Mouse (Mus musculus) heart, adult 18-20 months (tissue): ENCODE data around the gene 3110040M04Rik. TPM values are rescaled to one million over a fixed set of nuclear protein-coding genes. Genes with fewer than 3 reads are reported as not detected.
"Not testable (repeated sequence)": the region's sequence is repeated elsewhere in the genome, so short reads cannot be mapped to it uniquely, and the experiment has no call there.

Experiments used
- DNase-seq, 2 experiments: peaks; one replicate each; pipeline ENCODE4 v3.0.0; 2021 to 2022; ENCODE audit warnings: mixed read lengths in 1 of 2
- long read RNA-seq, 2 experiments: library from polyadenylated mRNA; stranded (forward); transcript quantifications; one replicate each; pipeline ENCODE4 v2.0.0; 2021
- total RNA-seq, 2 experiments: library from RNA; stranded (reverse); gene quantifications; 2 replicates each; pipeline ENCODE4 v1.2.3; 2021

Gene 3110040M04Rik
- total RNA-seq = not detected
- long read RNA-seq, experiment 1 = 0 reads
- long read RNA-seq, experiment 2 = 0 reads

DNA sequence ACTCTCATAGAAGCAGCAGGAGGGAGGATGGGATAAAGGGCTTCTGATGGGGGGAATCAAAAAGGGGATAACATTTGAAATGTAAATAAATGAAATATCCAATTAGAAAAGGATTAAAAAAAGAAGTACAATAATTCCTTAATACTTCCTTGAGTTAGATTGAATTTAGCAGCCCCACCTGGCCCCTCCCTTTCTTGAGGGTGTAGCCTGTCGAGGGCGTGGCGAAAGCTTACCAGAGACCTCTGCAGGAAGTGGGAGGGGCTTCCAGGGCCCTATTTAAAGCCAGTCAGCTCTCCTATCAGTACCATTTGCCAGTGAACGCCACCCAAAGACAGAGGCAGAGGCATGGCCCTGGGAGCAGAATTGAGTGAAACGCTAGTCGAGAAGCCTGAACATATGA lies at the start of gene 3110040M04Rik:
Gene 3110040M04Rik (plus strand): TSS at position 304 of the 400 bp plus-strand sequence.
- DNase-seq = not testable (repeated sequence)

DNA sequence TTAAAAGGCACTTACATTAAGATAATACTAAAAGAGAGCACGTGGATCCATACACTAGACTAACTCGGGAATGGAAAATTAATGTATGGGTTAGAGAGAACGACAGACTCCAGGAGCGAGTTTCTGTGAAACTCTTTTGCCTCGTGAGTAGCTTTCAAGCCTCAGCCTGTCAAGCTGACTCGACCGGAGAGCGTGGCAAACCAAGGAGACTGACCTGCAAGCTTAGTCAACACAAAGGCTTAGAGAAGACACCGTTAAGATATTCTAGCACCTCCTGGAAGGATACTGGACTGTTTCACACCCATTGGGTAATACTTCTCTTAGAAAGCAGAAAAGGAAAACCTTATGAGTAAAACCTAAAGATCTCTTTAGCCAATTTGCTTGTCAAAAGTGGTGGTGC lies 49.8 kb upstream of the 3110040M04Rik start:
- not testable (repeated sequence) for DNase-seq

DNA sequence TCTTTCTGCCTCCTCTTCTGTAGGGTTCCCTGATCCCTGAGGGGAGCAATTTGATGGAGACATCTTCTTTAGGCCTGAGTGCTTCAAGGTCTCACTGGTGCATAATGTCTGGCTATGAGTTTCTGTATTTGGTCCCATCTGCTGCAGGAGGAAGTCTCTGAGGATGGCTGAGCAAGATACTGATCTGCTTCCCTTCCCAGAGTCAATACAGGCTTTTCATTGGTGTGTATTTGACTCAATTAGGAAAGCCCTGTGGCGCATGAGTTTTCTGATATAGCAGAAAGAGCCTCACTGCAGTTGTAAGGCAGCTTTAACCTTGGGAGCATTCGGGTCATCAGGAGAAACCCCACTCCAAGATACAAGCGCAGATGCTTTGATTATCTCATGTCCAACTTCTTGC lies 47.8 kb upstream of the 3110040M04Rik start:
- no peak for DNase-seq

DNA sequence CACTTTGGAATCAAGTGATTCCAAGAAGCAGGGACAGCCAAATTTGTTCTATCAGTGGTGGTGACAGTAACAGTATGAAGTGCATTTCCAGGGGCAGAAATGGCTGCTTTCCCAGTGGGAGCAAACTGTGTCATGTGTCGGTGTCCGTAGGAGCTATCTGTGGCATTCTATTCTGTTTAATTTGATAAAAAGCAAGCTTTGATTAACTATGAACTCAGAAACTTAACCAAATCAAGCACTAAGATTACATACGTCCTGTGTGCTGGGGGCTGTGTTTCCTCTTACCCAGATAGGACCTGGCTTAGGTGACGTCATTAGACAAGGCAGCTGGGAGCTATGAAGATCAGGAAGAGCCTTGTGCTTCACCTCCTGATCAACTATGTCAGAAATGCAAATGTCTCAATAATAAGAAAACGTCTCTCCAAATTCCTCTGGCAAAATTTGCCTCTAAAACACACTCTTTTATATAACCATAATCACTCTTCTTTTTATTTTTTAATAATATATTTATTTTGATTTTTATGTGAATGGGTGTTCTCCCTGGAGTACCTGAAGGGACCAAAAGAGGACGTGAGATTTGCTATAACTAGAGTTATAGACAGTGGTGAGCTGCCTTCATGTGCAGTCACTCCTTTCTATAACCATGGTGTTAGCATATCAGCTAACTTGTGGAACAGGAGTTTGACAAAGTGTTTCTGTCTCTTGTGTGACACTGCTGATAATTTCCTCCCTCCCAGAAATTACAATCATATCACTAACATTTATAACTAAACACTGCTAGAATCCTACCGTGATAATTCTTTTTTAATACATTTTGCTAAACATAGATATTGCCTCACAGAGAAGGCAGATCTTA lies 46.9 kb upstream of the 3110040M04Rik start:
- DNase-seq = peak in 1 of 2 experiments; percentile 12

DNA sequence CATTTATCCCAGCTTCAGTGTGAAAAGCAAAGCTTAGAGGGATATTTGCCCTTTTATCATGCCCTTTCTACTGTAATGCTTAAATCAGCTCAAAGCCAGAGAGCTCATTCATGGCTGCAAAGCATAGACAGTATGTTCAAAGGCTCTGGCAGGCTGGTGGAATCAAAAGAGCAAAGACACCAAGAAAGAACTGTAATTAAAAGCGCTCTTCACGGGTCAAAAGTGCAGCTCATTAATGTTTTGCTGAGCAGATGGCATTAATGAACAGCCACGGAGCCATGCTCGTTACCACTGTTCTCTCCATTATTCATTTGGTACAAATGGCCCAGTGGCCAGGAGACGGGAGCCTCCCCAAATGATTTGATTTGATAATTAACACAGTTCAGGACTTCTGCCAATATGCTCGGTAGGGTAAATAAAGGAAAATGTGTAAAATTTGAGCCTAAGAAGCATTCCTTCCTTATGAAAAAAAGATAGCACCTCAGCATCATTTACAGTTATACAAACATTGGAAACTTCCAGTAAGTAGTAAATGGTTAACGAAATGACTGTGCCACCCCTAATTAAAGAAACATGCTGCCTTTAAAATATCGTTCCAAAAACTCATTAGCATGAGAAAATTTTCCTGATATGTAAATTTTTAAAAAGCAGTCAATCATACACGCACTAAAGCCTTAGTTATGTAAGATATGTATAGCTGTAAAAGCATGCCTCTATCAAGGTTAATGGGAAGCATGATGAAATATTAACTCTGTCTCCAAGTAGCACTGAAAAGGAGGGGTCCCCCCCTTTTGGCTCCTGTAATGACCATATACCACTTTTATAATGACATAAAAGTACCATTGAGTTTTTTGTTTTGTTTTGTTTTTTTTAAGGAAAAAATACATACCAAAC lies 45.7 kb upstream of the 3110040M04Rik start:
- DNase-seq = no peak

DNA sequence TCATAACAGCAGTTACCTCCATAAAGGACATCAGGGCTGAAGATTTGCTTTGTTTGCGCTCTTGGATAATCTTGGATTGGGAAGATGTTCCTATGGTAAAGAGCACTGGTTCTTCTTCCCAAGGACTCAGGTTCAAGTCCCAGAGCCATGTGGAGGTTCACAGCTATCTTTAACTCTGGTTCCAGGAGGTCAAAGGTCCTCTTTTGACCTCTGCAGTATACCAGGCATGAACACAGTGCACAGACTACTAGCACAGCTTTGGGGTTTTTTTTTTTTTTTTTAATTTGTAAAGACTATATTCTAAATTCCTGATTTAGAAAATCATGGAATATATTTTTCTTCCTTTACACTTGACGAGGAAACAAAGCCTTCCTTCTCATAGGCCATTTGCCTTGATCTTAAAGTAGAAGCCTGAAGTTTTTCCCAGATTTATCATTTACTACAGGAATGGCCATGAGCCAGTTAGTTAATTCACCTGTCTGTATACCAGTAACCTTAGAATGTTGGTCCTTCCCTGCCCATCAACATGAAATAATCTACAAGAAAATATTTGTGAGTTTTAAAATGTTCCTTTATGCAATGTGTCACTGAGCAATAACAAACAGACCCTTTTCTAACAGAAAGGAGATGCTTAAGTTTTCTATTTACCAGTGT lies 44.9 kb upstream of the 3110040M04Rik start:
- DNase-seq = no peak

DNA sequence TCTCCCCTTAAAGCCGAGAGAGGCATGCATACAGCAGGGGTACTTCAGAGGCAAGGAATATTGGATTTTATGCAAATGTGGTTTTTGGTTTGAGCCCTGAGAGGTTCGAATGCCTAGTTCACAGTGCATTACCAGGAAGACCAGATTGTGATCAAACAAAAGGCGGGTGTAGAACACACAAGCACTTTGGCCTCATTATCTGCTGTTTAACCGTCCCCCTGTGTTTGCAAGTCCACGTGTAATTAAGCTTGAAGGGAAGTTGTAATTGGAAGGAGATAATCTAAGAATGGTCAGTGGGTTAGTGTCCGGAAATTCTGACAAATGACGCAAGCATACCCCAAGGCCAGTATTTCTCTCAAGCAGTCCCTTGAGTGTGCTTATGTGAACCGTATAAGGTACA lies 37.9 kb upstream of the 3110040M04Rik start:
- no peak for DNase-seq

DNA sequence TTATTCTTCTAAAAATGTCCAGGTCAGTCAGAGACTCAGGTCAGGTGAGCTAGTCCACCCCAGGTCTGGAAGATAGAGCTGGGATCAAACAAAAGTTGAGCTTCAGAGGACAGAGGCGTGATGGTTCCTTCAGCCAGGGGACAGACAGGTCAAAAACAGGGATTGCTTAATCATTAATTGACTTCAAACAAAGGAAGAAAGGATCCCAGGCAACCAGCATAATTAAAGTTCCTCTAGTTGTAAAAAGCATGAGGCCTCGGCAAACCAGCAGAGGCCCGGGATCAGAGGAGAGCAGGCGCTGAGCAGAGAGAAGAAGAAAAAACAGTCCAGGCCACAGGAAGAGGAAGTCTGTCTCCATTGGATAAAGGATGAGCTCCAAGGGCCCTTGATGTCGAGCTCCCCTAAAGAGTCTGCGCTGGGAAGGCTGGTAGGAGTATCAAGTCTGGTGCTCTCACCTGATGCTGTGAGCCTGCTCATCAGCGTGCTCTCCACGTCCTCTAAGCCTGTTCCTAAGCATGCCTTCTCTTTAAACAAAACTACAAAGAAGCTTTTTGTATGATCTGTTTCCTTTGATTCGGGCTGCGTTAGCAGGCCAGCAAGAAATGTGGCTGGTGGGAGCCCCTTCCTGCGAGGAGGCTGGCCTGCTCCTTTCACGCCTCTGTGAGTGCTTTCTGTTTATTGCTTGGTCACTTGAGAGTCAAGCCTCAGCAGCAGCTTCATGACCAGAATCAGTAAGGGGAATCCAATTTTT lies 36.4 kb upstream of the 3110040M04Rik start:
- no peak for DNase-seq

DNA sequence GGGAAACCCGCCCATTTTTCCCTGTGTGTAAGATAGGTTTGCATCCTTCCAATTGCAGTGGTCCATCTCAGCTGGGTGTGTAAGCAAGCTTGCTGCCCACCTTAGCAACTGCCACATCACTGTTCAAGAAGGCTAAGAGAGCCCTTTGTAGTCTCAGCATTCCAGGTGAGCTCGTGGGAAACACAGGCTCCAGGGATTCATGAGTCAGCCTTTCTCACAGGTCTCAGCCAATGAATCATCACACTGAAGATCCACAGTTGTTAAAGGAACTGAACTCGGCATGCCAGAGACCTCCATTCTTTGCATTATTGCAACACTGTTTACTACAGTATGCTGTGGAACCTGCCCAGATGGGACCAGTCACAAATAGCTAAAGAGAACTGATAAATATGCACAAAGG lies 35.3 kb upstream of the 3110040M04Rik start:
- no peak for DNase-seq

DNA sequence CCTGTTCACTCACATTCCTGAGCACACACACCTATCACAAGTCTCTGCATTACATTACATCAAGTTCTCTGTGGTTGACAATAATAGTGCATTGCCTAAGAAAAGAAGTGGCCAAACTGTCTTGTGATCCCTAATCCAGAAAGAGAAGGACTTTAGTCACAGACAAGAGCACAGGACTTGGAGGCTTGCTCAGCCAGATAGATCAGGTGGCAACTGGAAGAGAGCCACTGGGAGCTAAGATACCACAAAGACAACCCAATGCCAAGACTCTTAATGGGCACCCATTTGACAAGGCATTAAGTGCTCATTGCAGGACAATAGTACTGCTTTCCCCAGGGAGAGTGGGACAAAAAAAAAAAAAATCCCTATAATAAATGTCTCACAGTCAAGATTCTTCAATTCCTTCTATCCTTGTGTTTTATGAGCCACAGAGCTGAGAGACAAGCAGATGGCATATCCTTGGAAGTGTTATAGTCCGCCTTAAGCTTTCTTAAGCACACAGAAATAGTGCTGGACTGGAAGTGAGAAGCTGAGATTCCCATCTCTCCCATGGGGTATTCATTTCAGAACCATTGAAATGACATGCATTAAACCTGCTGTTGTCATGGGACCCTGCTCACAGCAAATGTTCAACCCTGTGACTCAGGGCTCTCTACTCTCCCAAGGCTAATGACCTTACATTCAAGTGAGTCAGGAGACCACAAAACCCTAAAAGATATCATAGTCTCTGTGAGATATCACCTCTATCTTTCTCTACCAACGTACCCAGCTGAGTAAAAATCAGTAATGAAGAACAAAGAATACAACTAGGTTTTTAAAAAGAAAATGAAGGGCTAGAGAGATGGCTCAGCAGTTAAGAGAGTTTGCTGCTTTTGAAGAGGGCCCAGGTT lies 32.1 kb upstream of the 3110040M04Rik start:
- peak; percentile 73 to 83 for DNase-seq

DNA sequence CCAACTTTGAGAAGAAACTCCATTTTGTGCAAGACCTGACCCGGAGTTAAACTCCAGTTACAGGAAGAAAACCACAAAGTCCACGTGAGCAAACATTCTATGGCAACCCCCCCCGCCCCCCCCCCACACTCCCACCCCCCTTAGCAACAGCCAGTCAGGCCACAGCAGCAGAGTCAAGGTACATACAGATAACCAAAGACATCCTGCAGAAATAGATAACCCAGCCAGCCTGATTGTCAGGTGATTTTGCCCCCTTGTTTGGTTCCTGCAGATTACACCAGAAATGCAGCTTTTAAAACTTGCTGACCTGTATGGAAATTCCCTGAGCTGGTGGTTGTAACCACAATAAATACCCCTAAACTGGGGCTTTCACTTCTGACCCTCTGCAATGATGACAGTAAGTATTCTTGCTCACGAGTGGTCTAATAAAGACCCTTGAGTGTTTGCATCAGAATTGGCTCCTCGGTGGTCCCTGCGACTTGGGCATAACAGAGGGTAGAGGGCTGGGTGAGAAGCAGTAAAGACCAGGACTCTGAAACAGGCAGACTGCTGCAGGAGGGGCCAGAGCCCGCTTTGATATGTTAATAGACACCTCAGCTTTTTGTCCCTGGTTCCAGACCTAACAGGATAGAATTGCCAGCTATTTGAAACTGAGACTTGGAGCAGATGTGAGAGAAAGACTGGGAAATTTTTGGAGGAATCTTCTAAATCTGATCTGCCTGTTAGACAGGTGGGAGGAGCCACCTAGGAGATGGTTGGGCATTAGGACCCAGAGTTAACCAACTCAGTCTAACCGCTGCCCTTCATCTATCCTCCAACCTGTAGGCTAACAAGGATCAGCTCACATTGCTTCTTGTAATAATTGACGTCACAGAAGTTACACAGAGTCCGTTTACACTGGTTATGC lies 26.6 kb upstream of the 3110040M04Rik start:
- DNase-seq = peak; percentile 22 to 29

DNA sequence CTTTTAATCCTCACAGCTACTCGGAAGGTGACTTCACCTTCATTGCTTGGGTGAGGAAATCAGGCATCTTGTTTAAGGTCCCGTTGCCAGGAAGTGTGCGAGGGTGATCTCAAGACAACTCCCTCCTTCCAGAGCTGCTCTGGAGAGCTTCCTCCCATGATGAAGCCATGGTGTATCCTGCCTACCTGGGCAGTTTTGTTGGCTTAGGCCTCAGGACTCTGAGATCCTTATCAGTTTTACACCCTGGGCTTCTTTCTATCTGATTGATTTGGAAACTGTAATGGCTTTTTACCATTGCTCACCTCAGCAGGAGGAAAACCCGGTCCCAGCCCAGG lies 26.0 kb upstream of the 3110040M04Rik start:
- DNase-seq = no peak

DNA sequence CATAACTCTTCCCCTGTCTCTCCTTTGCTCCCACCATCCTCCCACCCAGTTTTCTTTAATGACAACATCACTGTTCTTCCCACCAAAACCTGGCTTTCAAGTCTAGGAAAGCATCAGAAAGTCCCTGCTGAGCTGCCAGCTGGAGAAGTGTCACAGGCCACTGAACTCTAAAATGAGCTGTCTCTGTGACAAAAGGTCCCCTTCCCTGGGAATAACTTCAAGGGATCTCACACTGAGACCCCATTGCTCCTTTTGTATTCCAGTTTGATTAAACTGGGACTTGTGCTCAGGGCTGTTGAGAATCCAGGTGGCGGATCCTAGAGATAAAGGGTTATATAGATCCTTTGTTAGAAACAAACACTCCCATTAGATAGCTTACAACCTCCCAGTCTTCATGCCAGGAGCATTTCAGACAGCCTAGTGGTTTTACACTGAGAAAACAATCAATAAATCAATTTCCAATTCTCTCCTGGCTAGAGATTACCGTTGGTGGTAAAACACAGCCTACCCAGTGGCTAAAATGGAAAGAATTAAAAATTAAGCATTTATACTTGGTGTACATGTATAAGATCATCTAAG lies 25.3 kb upstream of the 3110040M04Rik start:
- no peak for DNase-seq

DNA sequence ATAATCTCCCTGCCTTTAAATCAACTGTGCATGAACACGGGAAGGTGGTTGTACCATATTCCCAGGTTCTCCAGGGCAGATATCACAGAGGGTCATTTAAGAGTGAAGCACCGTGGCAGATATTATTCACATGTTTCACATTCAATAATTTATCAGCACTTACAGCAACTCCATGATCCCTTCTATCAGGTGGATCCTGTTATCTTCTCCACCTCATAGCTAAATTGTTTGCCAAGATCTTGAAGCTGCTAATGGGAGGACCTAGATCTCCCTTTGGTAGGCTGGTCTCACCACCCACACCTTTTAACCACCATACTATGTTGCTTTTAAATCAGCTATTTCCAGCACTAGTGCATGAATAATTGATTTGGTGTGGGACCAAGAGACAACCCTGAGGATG lies 23.8 kb upstream of the 3110040M04Rik start:
- DNase-seq = no peak

DNA sequence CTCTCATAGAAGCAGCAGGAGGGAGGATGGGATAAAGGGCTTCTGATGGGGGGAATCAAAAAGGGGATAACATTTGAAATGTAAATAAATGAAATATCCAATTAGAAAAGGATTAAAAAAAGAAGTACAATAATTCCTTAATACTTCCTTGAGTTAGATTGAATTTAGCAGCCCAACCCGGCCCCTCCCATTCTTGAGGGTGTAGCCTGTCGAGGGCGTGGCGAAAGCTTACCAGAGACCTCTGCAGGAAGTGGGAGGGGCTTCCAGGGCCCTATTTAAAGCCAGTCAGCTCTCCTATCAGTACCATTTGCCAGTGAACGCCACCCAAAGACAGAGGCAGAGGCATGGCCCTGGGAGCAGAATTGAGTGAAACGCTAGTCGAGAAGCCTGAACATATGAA lies 21.7 kb upstream of the 3110040M04Rik start, which contains the start of gene Gm47985:
Gene Gm47985 (plus strand): TSS at position 272 of the 400 bp plus-strand sequence.
- not testable (repeated sequence) for DNase-seq

DNA sequence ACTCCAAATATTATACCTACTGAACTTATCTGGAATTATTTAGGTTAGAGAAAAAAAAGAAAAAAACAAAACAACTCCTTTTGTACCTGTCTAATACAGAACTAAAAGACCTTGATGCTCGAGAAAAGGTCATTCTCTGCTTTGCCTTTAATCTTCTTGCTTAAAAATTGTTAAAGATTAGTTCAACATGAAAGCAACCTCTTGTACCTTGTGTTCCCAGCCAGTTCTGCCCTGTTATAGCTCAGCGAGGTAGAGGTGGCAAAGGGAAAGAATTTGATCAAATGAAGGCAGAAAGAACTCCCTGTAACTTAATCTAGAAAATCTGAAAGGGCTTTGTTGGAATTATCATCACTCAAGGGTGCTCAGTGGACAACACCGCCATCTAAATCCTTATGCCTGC lies 17.7 kb upstream of the 3110040M04Rik start:
- DNase-seq = not testable (repeated sequence)

DNA sequence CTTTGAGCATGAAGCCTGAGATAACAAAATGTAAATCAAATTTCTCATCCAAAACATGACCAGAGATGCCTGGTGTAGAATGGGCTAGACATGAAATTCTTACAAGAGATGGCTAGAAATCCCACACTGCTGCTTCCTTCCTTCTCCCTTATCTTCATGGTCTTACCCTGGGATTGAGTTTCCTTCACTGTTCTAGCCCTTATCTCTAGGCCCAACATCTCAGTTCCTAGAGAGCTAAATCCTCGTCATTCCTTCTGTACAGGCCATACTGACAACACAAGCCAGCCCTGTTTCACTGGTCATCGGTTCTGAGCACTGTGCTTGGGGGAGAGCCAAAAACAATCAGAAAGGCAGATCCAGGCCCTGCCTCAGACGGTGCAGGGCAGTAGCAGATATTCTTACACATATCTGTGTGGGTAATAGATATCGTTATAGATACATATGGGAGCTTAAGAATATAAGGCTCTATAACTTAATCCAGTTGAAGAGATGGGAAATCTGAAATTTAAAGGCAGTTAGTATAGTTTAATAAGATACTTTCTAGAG lies 17.0 kb upstream of the 3110040M04Rik start:
- DNase-seq = not testable (repeated sequence)

DNA sequence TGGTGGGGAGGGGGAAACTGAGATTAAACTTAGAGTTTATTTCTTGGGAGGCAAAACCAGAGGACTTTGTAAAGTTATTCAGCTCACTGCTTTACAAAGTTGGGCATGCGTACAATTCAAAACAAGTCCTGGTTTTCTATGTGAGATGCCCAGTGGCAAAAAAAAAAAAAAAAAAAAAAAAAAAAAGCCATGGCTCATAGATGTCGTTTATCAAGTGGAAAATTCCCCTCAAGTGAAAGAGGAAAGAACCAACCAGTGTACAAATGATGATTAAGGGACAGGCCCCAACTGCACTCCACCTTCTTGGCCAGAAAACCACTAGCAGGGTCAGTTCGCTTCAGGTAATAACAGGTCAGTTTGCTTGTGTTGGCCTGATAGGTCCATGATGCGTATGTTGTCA lies 15.5 kb upstream of the 3110040M04Rik start:
- DNase-seq = no peak

DNA sequence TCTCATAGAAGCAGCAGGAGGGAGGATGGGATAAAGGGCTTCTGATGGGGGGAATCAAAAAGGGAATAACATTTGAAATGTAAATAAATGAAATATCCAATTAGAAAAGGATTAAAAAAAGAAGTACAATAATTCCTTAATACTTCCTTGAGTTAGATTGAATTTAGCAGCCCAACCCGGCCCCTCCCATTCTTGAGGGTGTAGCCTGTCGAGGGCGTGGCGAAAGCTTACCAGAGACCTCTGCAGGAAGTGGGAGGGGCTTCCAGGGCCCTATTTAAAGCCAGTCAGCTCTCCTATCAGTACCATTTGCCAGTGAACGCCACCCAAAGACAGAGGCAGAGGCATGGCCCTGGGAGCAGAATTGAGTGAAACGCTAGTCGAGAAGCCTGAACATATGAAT lies 11.8 kb upstream of the 3110040M04Rik start, which contains the start of gene Gm8947:
Gene Gm8947 (plus strand): TSS at position 302 of the 400 bp plus-strand sequence.
- not testable (repeated sequence) for DNase-seq
